Mouse (Mus musculus): ENCODE results near the gene Tmem156.

GRCm38 (mm10) chr5:65086522-65086921 is 5.4 kb downstream of the Tmem156 start:
- TF ChIP-seq POLR2A (IDR thresholded peaks at IDR 0.05; ENCODE audit: control insufficient read depth, extremely low read depth, insufficient read depth, low read length, poor library complexity) (no peak), CTCF (IDR thresholded peaks at IDR 0.05; ENCODE audit: borderline replicate concordance, control insufficient read depth, extremely low read depth, insufficient read depth, low read length, poor library complexity) (no peak)

All from thymus, adult 2 months (tissue).